Mouse (Mus musculus) central nervous system, embryonic 11.5 days (tissue): ENCODE measurements around the gene Prr9. TPM values are rescaled to one million over a fixed set of nuclear protein-coding genes. Genes with fewer than 3 reads are reported as not detected.

Experiments used
- polyA plus RNA-seq: library from polyadenylated mRNA; depleted of rRNA; stranded (reverse); fragments of >200 nt; gene quantifications from 2 replicates; pipeline ENCODE4 v1.2.3, GENCODE M21; 2012; rRNA removed

Prr9 gene
- not detected in 2 replicates for polyA plus RNA-seq

GRCm38 (mm10) chr3:92123847-92124246, at the start of gene Prr9:
TSS of gene Prr9 (minus strand) at chr3:92123947.

GRCm38 (mm10) chr3:92142644-92143043, 18.9 kb upstream of the Prr9 start, which contains the start of gene Lelp1:
TSS of gene Lelp1 (minus strand) at chr3:92142744.

GRCm38 (mm10) chr3:92083042-92083441, 40.7 kb downstream of the Prr9 start, which contains the start of gene Lor:
TSS of gene Lor (minus strand) at chr3:92083142.

Other genes with a start within 250 kb of the Prr9 start
- gene Pglyrp3, start 109.4 kb downstream of the Prr9 start, polyA plus RNA-seq: not detected in 2 replicates
- gene Lor, start 40.8 kb downstream of the Prr9 start, polyA plus RNA-seq: 1.6 and 2.8 TPM in 2 replicates
- not detected in 2 replicates for gene Lelp1, start 18.8 kb upstream of the Prr9 start, polyA plus RNA-seq
- gene Sprr2a1, start 91.9 kb upstream of the Prr9 start, polyA plus RNA-seq: 0.02 TPM in 1 of 2 replicates, not detected in the other
- gene Sprr2a2, start 92.0 kb upstream of the Prr9 start, polyA plus RNA-seq: 1.4 and 1.5 TPM in 2 replicates
- not detected in 2 replicates for gene Sprr2a3, start 161.5 kb upstream of the Prr9 start, polyA plus RNA-seq
- gene Sprr2b, start 192.7 kb upstream of the Prr9 start, polyA plus RNA-seq: not detected in 2 replicates
- gene Sprr2d, start 215.2 kb upstream of the Prr9 start, polyA plus RNA-seq: not detected in 2 replicates
- not detected in 2 replicates for gene Sprr2e, start 228.2 kb upstream of the Prr9 start, polyA plus RNA-seq
- gene Sprr2f, start 241.2 kb upstream of the Prr9 start, polyA plus RNA-seq: not detected in 2 replicates